ENCODE assay signal across 19 mouse cellular contexts in the genomic region with DNA sequence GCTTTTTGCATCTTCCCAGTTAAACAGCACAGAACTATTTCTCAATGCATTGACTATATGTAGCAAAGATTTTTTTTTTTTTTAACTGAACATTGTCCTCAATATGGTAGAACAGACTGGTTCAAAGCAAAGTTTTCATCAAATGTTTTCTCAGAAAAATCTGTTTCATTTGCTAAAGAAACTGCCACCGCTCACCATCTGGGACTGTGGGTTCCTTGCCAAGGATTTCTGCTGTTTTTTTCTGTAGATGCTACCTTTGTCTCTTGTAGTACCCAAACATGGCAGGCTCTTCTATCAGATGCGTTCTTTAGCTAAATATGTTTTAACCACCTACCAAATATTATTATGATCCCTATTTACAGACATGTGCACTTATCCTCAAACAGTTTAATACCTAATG.
DNase-seq lines count a peak whose midpoint lies in the region; ATAC-seq and TF ChIP-seq lines count a peak whose summit lies in the region.
"Had no signal": no experiment of that assay in that cellular context is flagged by ENCODE, and none has a peak within 500 bp of the region (broad histone marks: within the 10 kb centered on the region; RNA-seq: fewer than 3 reads in every experiment).

No protein-coding gene starts in this region.

- no peak overlapping the region for H3K9ac ChIP-seq in forebrain, embryonic 13.5 days
- H3K9ac ChIP-seq: embryonic facial prominence, embryonic 13.5 days; heart, embryonic 13.5 days; limb, embryonic 15.5 days; midbrain, embryonic 12.5 days; neural tube, embryonic 15.5 days had no signal

- WGBS in forebrain, embryonic 13.5 days = 81% methylated on average over 2 of the region's 2 CpGs
- WGBS in forebrain, embryonic 10.5 days = 93% methylated on average over 2 of the region's 2 CpGs

- H3K4me2 ChIP-seq in forebrain, embryonic 13.5 days = no peak overlapping the region
- H3K4me2 ChIP-seq: embryonic facial prominence, embryonic 13.5 days; heart, embryonic 13.5 days; limb, embryonic 15.5 days; midbrain, embryonic 12.5 days; neural tube, embryonic 15.5 days had no signal

- H3K4me3 ChIP-seq in forebrain, embryonic 13.5 days = no peak overlapping the region
- H3K4me3 ChIP-seq in forebrain, embryonic 10.5 days = no peak overlapping the region
- no peak overlapping the region for H3K4me3 ChIP-seq in gastrocnemius, adult 2 months
- H3K4me3 ChIP-seq: embryonic facial prominence, embryonic 13.5 days; heart, embryonic 13.5 days; hindbrain, embryonic 10.5 days; limb, embryonic 15.5 days; midbrain, embryonic 12.5 days; neural tube, embryonic 15.5 days had no signal

- DNase-seq in forebrain, embryonic 10.5 days (ENCODE audit: extremely low spot score, low spot score) = no peak
- DNase-seq in brain, adult 2 months (ENCODE audit: low read depth, low spot score) = peak; percentile 72
- peak; percentile 29 to 46 for DNase-seq in frontal cortex, postnatal 36 days (ENCODE audit: low spot score in 2 of 2)
- peak; percentile 12 to 72 for DNase-seq in left cerebral cortex, postnatal 25 days (ENCODE audit: low spot score in 2 of 2)
- no peak for DNase-seq in gastrocnemius, adult 2 months
- DNase-seq in lung, postnatal 4 days = no peak
- DNase-seq in c-Kit-positive CD71-positive TER-119-positive erythroid progenitor cells, embryonic 14.5 days (ENCODE audit: low spot score) = no peak
- DNase-seq: B cell, adult 2 months; lung, adult 18-20 months; retina, postnatal 1 day had no signal

- H3K9me3 ChIP-seq in forebrain, embryonic 13.5 days (replicated peaks) = no peaks in the 10 kb centered on the region
- H3K9me3 ChIP-seq in forebrain, embryonic 10.5 days = no peaks in the 10 kb centered on the region
- H3K9me3 ChIP-seq: embryonic facial prominence, embryonic 13.5 days; hindbrain, embryonic 10.5 days; limb, embryonic 15.5 days; midbrain, embryonic 12.5 days; neural tube, embryonic 15.5 days had no signal

- no peaks in the 10 kb centered on the region for H3K36me3 ChIP-seq in forebrain, embryonic 13.5 days (ENCODE audit: poor library complexity, severe bottlenecking)
- H3K36me3 ChIP-seq in forebrain, embryonic 10.5 days (replicated peaks) = no peaks in the 10 kb centered on the region
- H3K36me3 ChIP-seq: embryonic facial prominence, embryonic 13.5 days; heart, embryonic 13.5 days; hindbrain, embryonic 10.5 days; limb, embryonic 15.5 days; midbrain, embryonic 12.5 days; neural tube, embryonic 15.5 days had no signal

- peak; percentile 58; the same call in 1 of the 2 replicates for ATAC-seq in forebrain, embryonic 13.5 days
- ATAC-seq: Patski had no signal

- no peaks in the 10 kb centered on the region for H3K4me1 ChIP-seq in forebrain, embryonic 13.5 days
- H3K4me1 ChIP-seq in forebrain, embryonic 10.5 days = no peaks in the 10 kb centered on the region
- H3K4me1 ChIP-seq: embryonic facial prominence, embryonic 13.5 days; heart, embryonic 13.5 days; hindbrain, embryonic 10.5 days; limb, embryonic 15.5 days; midbrain, embryonic 12.5 days; neural tube, embryonic 15.5 days had no signal

- intact Hi-C loops in left cerebral cortex, postnatal 25 days (cut with DNase I) = no loop called here
- intact Hi-C loops in gastrocnemius, adult 2 months (cut with DNase I) = no loop called here

- no peaks in the 10 kb centered on the region for H3K27me3 ChIP-seq in forebrain, embryonic 13.5 days
- H3K27me3 ChIP-seq in forebrain, embryonic 10.5 days (ENCODE audit: poor library complexity, severe bottlenecking) = no peaks in the 10 kb centered on the region
- H3K27me3 ChIP-seq: embryonic facial prominence, embryonic 13.5 days; heart, embryonic 13.5 days; limb, embryonic 15.5 days; midbrain, embryonic 12.5 days; neural tube, embryonic 15.5 days; Patski had no signal

- TF ChIP-seq CTCF in gastrocnemius, adult 2 months (IDR thresholded peaks at IDR 0.05) = no peak

- H3K27ac ChIP-seq in forebrain, embryonic 13.5 days = no peak overlapping the region
- H3K27ac ChIP-seq in forebrain, embryonic 10.5 days = no peak overlapping the region
- H3K27ac ChIP-seq in gastrocnemius, adult 2 months = no peak overlapping the region
- H3K27ac ChIP-seq: embryonic facial prominence, embryonic 13.5 days; heart, embryonic 13.5 days; hindbrain, embryonic 10.5 days; limb, embryonic 15.5 days; macrophage; midbrain, embryonic 12.5 days; neural tube, embryonic 15.5 days had no signal

Comparison
In these comparisons a context has a peak if more than half of its experiments do, and no peak if none do; other contexts are left out.
1. DNase-seq: peak in brain, adult 2 months (single experiment), frontal cortex, postnatal 36 days (2 of 2) and left cerebral cortex, postnatal 25 days (2 of 2); none in forebrain, embryonic 10.5 days (single experiment), gastrocnemius, adult 2 months (single experiment), lung, postnatal 4 days (0 of 2) and c-Kit-positive CD71-positive TER-119-positive erythroid progenitor cells, embryonic 14.5 days (single experiment).